ENCODE assay signal across 21 mouse cellular contexts in genomic region chr4:108335413-108335812, GRCm38 (mm10). TPM values are rescaled to one million over a fixed set of nuclear protein-coding genes. Genes with fewer than 3 reads are reported as not detected.
DNase-seq lines count a peak whose midpoint lies in the region; TF ChIP-seq lines count a peak whose summit lies in the region.
"Had no signal": no experiment of that assay in that cellular context is flagged by ENCODE, and none has a peak within 500 bp of the region (broad histone marks: within the 10 kb centered on the region; RNA-seq: fewer than 3 reads in every experiment).

No protein-coding gene starts in this region.

- no peak overlapping the region for H3K4me3 ChIP-seq in heart, adult 2 months
- H3K4me3 ChIP-seq in left cerebral cortex, adult 2 months, result no peak overlapping the region
- no peak overlapping the region for H3K4me3 ChIP-seq in ES-E14 (ENCODE audit: insufficient read depth in 1 of 2, low read depth in 1 of 2, low read length in 2 of 2, poor library complexity in 1 of 2, severe bottlenecking in 1 of 2)
- H3K4me3 ChIP-seq: embryonic facial prominence, embryonic 12.5 days; forebrain, embryonic 15.5 days; heart, embryonic 10.5 days; hindbrain, embryonic 10.5 days; hindbrain, embryonic 15.5 days had no signal

- TF ChIP-seq EP300 in heart, adult 2 months (IDR thresholded peaks at IDR 0.05; ENCODE audit: insufficient read depth, low read depth, low read length), result no peak

- H3K36me3 ChIP-seq in heart, adult 2 months (ENCODE audit: control insufficient read depth, insufficient read depth, low read length), result peaks cover 6% of the 10 kb centered on the region
- H3K36me3 ChIP-seq in ES-E14 (ENCODE audit: control insufficient read depth, insufficient read depth, low read length, poor library complexity, severe bottlenecking), result peaks cover 16% of the 10 kb centered on the region

- H3K27ac ChIP-seq in heart, adult 2 months, result peak overlapping the region; percentile 68
- peak overlapping the region; percentile 40; the same call in 1 of the 2 replicates for H3K27ac ChIP-seq in left cerebral cortex, adult 2 months
- H3K27ac ChIP-seq in ES-E14 (ENCODE audit: insufficient read depth, low read depth, low read length, poor library complexity, severe bottlenecking), result peak overlapping the region; percentile 18; the same call in 1 of the 2 replicates
- H3K27ac ChIP-seq: embryonic facial prominence, embryonic 12.5 days; forebrain, embryonic 15.5 days; heart, embryonic 10.5 days; hindbrain, embryonic 10.5 days; hindbrain, embryonic 15.5 days had no signal

- no peaks in the 10 kb centered on the region for H3K9me3 ChIP-seq in ES-E14 (ENCODE audit: control insufficient read depth, insufficient read depth, low read depth, low read length)
- H3K9me3 ChIP-seq: embryonic facial prominence, embryonic 12.5 days; forebrain, embryonic 15.5 days; heart, embryonic 10.5 days; hindbrain, embryonic 10.5 days; hindbrain, embryonic 15.5 days had no signal

- 60% methylated on average over 6 of the region's 6 CpGs for WGBS in heart, adult 2 months

- H3K27me3 ChIP-seq in heart, adult 2 months (ENCODE audit: control insufficient read depth, insufficient read depth, low read length), result no peaks in the 10 kb centered on the region
- H3K27me3 ChIP-seq: embryonic facial prominence, embryonic 12.5 days; forebrain, embryonic 15.5 days; hindbrain, embryonic 15.5 days had no signal

- DNase-seq in heart, adult 2 months, result no peak
- DNase-seq in heart, adult 9 months (ENCODE audit: low spot score in 2 of 2), result no peak
- DNase-seq in left cerebral cortex, adult 2 months (ENCODE audit: extremely low spot score in 1 of 2, low spot score in 2 of 2), result no peak
- DNase-seq in left cerebral cortex, adult 9 months (ENCODE audit: low spot score in 2 of 2), result no peak
- peak; percentile 30 for DNase-seq in lung, postnatal 10 days
- DNase-seq in lung, postnatal 4 days, result no peak
- DNase-seq in ES-E14 (ENCODE audit: low read depth, low spot score), result no peak
- DNase-seq in frontal cortex, postnatal 25 days (ENCODE audit: low spot score in 2 of 2), result no peak
- DNase-seq: adrenal gland, adult 8-10 months; cerebellum, adult 11-12 months; cerebellum, adult 9-10 months; cerebellum, postnatal 25 days; gastrocnemius, postnatal 14 days; heart, postnatal 14 days had no signal

- peaks cover 1% of the 10 kb centered on the region; the same call in 1 of the 2 replicates for H3K4me1 ChIP-seq in heart, adult 2 months (ENCODE audit: control insufficient read depth, insufficient read depth, low read length)
- H3K4me1 ChIP-seq in ES-E14 (ENCODE audit: control insufficient read depth in 2 of 2, insufficient read depth in 2 of 2, low read length in 2 of 2, poor library complexity in 1 of 2), result peaks cover 10 to 20% of the 10 kb centered on the region in 2 experiments
- H3K4me1 ChIP-seq: embryonic facial prominence, embryonic 12.5 days had no signal

- H3K9ac ChIP-seq in heart, adult 2 months (ENCODE audit: low read depth, low read length), result no peak overlapping the region
- no peak overlapping the region for H3K9ac ChIP-seq in ES-E14 (ENCODE audit: insufficient read depth, low read depth, low read length, poor library complexity, severe bottlenecking)
- H3K9ac ChIP-seq: embryonic facial prominence, embryonic 12.5 days; forebrain, embryonic 15.5 days; hindbrain, embryonic 15.5 days had no signal

- no peaks in the 10 kb centered on the region for H3K79me2 ChIP-seq in heart, adult 2 months (replicated peaks; ENCODE audit: control insufficient read depth, insufficient read depth, low read length)

- no peak for TF ChIP-seq POLR2A in heart, adult 2 months (IDR thresholded peaks at IDR 0.05; ENCODE audit: insufficient read depth, low read depth, low read length)

- in situ Hi-C loops in ES-E14 (cut with MboI; ENCODE audit: low sequenced_read_pairs in 2 of 2, unreplicated experiment in 2 of 2), result no loop called here

- no peak for TF ChIP-seq CTCF in heart, adult 2 months (IDR thresholded peaks at IDR 0.05)
- no peak for TF ChIP-seq CTCF in left cerebral cortex, adult 2 months (IDR thresholded peaks at IDR 0.05)

- intact Hi-C loops in heart, adult 2 months (cut with DNase I), result loop anchor here (5.0 kb wide), 3 partner anchors 127 to 287 kb away; partner anchors contain the start of genes Orc1 and Prpf38a
- intact Hi-C loops in left cerebral cortex, adult 2 months (cut with DNase I), result loop anchor here (5.0 kb wide), 1 partner anchor 242 kb away; the partner anchor contains the start of genes Orc1 and Prpf38a

TF ChIP-seq in ES-E14, 5 proteins besides CTCF, POLR2A, EP300 and RAD21:
- TF ChIP-seq HCFC1 (IDR thresholded peaks at IDR 0.05; ENCODE audit: borderline replicate concordance, insufficient read depth, low read length) (no peak), CHD2 (IDR thresholded peaks at IDR 0.05; ENCODE audit: low read depth, low read length) (no peak), ZNF384 (IDR thresholded peaks at IDR 0.05; ENCODE audit: low read depth, low read length) (no peak), ZC3H11A (IDR thresholded peaks at IDR 0.05; ENCODE audit: borderline replicate concordance, low read depth, low read length) (no peak), MAFK (IDR thresholded peaks at IDR 0.05; ENCODE audit: insufficient read depth, low read depth, low read length) (no peak)

RNA-seq across cellular contexts. Expression of gene Coa7, which starts 7.5 kb away (rescaled TPM):
- 10 to 100 TPM; 29.5 to 40.1 TPM for total RNA-seq in heart, adult 2 months (2021)
- 11.1 and 17.6 TPM in 2 replicates for polyA plus RNA-seq in heart, adult 2 months (2012; rRNA removed)
- total RNA-seq in left cerebral cortex, adult 2 months (2021), result 10 to 100 TPM; 24.1 to 28.5 TPM
- 24.7 and 37.0 TPM in 2 replicates for total RNA-seq in ES-E14 (2012; rRNA removed)

RNA-seq across cellular contexts. Expression of gene Zyg11b, which starts 34.5 kb away (rescaled TPM):
- 10 to 100 TPM; 34.8 to 39.1 TPM for total RNA-seq in heart, adult 2 months (2021)
- polyA plus RNA-seq in heart, adult 2 months (2012; rRNA removed), result 10.9 and 24.2 TPM in 2 replicates
- total RNA-seq in left cerebral cortex, adult 2 months (2021), result 10 to 100 TPM; 96.7 to 98.7 TPM
- 13.3 and 13.6 TPM in 2 replicates for total RNA-seq in ES-E14 (2012; rRNA removed)

RNA-seq across cellular contexts. Expression of gene Shisal2a, which starts 47.7 kb away (rescaled TPM):
- not detected for total RNA-seq in heart, adult 2 months (2021)
- not detected in 2 replicates for polyA plus RNA-seq in heart, adult 2 months (2012; rRNA removed)
- total RNA-seq in left cerebral cortex, adult 2 months (2021), result not detected
- 1.5 and 5.5 TPM in 2 replicates for total RNA-seq in ES-E14 (2012; rRNA removed)
- total RNA-seq: gastrocnemius, postnatal 14 days; granulocyte monocyte progenitor cell, adult 5-6 weeks; heart, postnatal 14 days had no signal
- polyA plus RNA-seq: C2C12 had no signal

Comparison
In these comparisons a context has a peak if more than half of its experiments do, and no peak if none do; other contexts are left out.
1. H3K27ac ChIP-seq: peak in every context shown above with its lines; median percentile 68 in heart, adult 2 months; 40 in left cerebral cortex, adult 2 months; 18 in ES-E14.